Mouse (Mus musculus): Measurements from ENCODE around the gene Mtif2. TPM values are rescaled to one million over a fixed set of nuclear protein-coding genes. Genes with fewer than 3 reads are reported as not detected.

Gene Mtif2
- polyA plus RNA-seq, 1 experiment from 2014 or later = 32.8 TPM

DNA sequence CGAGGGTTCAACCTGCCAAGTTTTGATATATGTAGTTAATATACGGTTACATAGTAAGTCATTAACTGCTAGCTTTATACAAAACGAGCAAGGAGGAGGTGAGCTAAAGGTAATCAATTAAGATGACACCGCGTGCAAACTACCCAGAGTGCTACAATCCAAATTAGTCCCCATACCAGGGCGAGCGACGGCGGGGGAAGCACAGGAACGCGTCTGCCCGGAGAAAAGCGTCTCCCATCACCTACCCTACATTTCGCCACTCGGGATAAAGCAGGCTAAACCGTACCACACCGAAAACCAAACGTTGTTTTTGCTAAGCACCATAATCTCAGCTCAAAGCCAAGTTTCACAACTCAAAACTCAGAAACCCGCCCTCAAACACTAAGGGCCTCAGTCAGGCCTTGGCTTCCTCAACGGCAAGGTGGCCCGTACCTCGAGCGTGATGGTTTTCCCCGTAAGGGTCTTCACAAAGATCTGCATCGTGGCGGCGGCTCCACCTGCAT, 21.1 kb downstream of the Mtif2 start:
- H3K4me1 ChIP-seq (ENCODE audit: control insufficient read depth, insufficient read depth, low read length) = no peaks in the 10 kb centered on the region; the same call in 1 of the 2 replicates
- peak overlapping the region; percentile 25 for H3K27ac ChIP-seq (replicated peaks; ENCODE audit: low read depth, low read length)
- no peaks in the 10 kb centered on the region for H3K27me3 ChIP-seq (ENCODE audit: control insufficient read depth, insufficient read depth, low read length)
- no peaks in the 10 kb centered on the region for H3K9me3 ChIP-seq (replicated peaks; ENCODE audit: control insufficient read depth, low read length)
- peak overlapping the region; percentile 76 for H3K4me3 ChIP-seq (ENCODE audit: low read depth, low read length)
- under 1% methylated on average over 27 of the region's 27 CpGs for WGBS
- no peak for DNase-seq (ENCODE audit: low spot score)
- H3K9ac ChIP-seq (replicated peaks; ENCODE audit: low read length) = peak overlapping the region; percentile 91
- ATAC-seq (replicated peaks; ENCODE audit: insufficient number of reproducible peaks, low FRiP score, low TSS enrichment, low read depth) = no peak
- H3K36me3 ChIP-seq (replicated peaks; ENCODE audit: control insufficient read depth, insufficient read depth, low read depth, low read length) = peaks cover 9% of the 10 kb centered on the region; the same call in 1 of the 2 replicates
- H3K4me2 ChIP-seq (ENCODE audit: low read depth, low read length) = peak overlapping the region; percentile 58

DNA sequence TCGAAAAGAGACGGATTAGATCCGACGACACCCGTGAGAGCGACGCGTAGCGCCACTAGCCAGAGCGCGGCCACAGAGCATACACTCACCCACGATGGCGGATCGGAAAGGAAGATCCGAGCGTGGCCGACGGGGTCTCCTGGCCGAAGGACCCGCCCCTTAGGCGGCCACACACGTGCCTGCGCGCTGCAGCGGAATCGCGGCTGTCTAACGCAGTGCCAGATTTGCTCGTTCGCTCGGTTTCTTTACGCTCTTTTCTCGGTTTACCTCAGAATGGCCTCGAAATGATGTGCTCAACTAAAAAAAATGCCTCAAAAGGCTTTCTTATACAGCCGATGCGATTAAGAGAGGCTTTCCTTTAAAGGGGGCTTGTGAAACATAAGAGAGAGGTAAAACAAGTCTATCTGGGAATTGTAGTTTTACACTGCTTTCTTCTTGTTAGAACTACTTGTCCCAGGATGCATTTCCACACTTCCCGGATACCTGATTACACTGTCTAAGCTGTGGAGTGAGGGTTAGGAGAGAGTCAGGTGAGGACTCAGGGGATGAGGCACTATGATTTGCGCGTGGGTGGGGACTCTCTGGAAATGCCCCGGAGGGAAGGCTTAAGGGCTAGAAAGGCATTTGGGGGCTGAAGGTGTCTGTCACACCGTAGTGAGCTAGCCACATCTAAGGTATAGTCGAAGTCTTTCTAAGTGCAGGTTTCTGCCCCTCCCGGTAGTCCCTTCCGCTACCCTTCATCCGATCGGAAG, 21.7 kb downstream of the Mtif2 start, which contains the start of the genes Clhc1 and Rps27a:
Gene Clhc1, plus strand, starts transcription at position 199 of the 752 bp plus-strand sequence.
Gene Rps27a, minus strand, starts transcription at position 358 of the 752 bp plus-strand sequence.
- H3K4me2 ChIP-seq (ENCODE audit: low read depth, low read length) = peak within 1 kb of the TSS; percentile 58
- ATAC-seq (replicated peaks; ENCODE audit: insufficient number of reproducible peaks, low FRiP score, low TSS enrichment, low read depth) (peak; percentile 98), DNase-seq (ENCODE audit: low spot score) (peak; percentile 90)
- H3K9me3 ChIP-seq (replicated peaks; ENCODE audit: control insufficient read depth, low read length) = no peaks in the 10 kb centered on the region
- peak within 1 kb of the TSS; percentile 91 for H3K9ac ChIP-seq (replicated peaks; ENCODE audit: low read length)
- H3K4me1 ChIP-seq (ENCODE audit: control insufficient read depth, insufficient read depth, low read length) = no peaks in the 10 kb centered on the region; the same call in 1 of the 2 replicates
- H3K27me3 ChIP-seq (ENCODE audit: control insufficient read depth, insufficient read depth, low read length) = no peaks in the 10 kb centered on the region
- H3K27ac ChIP-seq (replicated peaks; ENCODE audit: low read depth, low read length) = peak within 1 kb of the TSS; percentile 25
- H3K4me3 ChIP-seq (ENCODE audit: low read depth, low read length) = peak within 1 kb of the TSS; percentile 76
- peaks cover 9% of the 10 kb centered on the region; the same call in 1 of the 2 replicates for H3K36me3 ChIP-seq (replicated peaks; ENCODE audit: control insufficient read depth, insufficient read depth, low read depth, low read length)
- under 1% methylated on average over 46 of the region's 46 CpGs for WGBS

DNA sequence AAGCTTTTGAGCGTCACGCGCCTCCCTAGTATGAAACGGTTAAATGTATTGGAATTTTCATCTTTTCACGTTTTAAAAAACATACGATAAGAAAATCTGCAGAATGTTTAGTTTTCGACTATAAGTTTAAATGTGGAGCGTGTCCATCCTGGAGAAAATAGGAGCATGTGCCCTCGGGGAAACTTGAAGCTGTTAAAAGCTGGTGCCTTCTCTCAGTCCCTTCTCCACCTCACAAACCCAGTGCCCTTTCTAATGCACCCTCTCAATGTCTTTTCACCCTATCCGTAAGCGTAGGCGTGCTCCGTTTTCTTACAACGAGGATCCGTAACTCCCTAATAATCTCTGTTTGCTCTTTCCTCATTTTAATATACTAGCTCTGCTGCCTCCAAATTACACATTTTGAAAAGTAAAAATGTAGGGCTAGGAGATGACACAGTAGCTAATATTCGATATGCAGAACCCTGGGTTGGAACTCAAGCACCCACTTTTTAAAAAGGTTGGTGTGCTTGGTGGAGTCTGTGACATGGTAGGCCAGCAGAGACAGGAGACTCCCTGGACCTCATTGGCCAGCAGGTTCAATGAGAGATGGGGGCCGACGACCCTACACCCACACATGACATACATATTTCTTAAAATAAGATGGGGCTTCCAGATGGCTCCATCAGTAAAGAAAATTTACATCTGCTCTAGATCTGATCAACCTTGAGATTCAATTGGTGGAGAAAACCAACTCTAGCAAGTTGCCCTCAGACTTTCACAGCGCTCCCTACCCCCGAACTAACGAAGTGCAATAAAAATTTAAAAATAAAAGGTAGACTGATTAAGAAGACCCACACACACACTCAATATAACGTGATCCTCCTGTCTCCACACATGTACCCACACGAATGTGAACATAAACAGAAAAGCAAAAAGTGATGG, 22.6 kb downstream of the Mtif2 start:
- Histone ChIP-seq H3K4me3 (ENCODE audit: low read depth, low read length) (peak overlapping the region; percentile 76), H3K27me3 (ENCODE audit: control insufficient read depth, insufficient read depth, low read length) (no peaks in the 10 kb centered on the region), H3K9me3 (replicated peaks; ENCODE audit: control insufficient read depth, low read length) (no peaks in the 10 kb centered on the region), H3K27ac (replicated peaks; ENCODE audit: low read depth, low read length) (no peak overlapping the region), H3K4me2 (ENCODE audit: low read depth, low read length) (peak overlapping the region; percentile 43), H3K9ac (replicated peaks; ENCODE audit: low read length) (peak overlapping the region; percentile 91), H3K4me1 (ENCODE audit: control insufficient read depth, insufficient read depth, low read length) (no peaks in the 10 kb centered on the region; the same call in 1 of the 2 replicates), H3K36me3 (replicated peaks; ENCODE audit: control insufficient read depth, insufficient read depth, low read depth, low read length) (peaks cover 9% of the 10 kb centered on the region; the same call in 1 of the 2 replicates)
- 27% methylated on average over 23 of the region's 23 CpGs for WGBS
- 0 out of 2 replicates have a peak, but pooled peaks have one; percentile 10 for ATAC-seq (replicated peaks; ENCODE audit: insufficient number of reproducible peaks, low FRiP score, low TSS enrichment, low read depth)
- DNase-seq (ENCODE audit: low spot score) = no peak

DNA sequence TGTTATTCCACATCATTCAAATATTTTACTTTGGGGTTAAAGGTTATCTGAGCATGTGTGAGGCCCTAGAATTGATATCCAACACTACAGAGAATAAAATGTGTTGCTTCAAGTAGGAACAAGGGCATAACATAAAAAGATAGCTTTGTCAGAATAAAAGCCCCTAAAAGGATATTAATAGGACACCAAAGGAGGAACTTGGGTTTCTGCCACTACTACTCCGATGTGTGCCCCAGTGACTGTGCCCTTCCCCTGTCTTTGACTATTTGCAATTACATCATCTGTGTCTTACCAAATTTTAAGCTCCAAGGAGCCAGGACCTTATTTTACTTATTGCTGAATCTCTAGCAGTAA, 23.2 kb downstream of the Mtif2 start:
- Histone ChIP-seq H3K27me3 (ENCODE audit: control insufficient read depth, insufficient read depth, low read length) (no peaks in the 10 kb centered on the region), H3K9ac (replicated peaks; ENCODE audit: low read length) (no peak overlapping the region), H3K27ac (replicated peaks; ENCODE audit: low read depth, low read length) (no peak overlapping the region), H3K9me3 (replicated peaks; ENCODE audit: control insufficient read depth, low read length) (no peaks in the 10 kb centered on the region), H3K4me2 (ENCODE audit: low read depth, low read length) (no peak overlapping the region), H3K36me3 (replicated peaks; ENCODE audit: control insufficient read depth, insufficient read depth, low read depth, low read length) (peaks cover 7% of the 10 kb centered on the region; the same call in 1 of the 2 replicates), H3K4me3 (ENCODE audit: low read depth, low read length) (no peak overlapping the region), H3K4me1 (ENCODE audit: control insufficient read depth, insufficient read depth, low read length) (no peaks in the 10 kb centered on the region; the same call in 1 of the 2 replicates)
- ATAC-seq (replicated peaks; ENCODE audit: insufficient number of reproducible peaks, low FRiP score, low TSS enrichment, low read depth) (no peak), DNase-seq (ENCODE audit: low spot score) (no peak)
- 87% methylated on average over 1 of the region's 1 CpGs for WGBS

DNA sequence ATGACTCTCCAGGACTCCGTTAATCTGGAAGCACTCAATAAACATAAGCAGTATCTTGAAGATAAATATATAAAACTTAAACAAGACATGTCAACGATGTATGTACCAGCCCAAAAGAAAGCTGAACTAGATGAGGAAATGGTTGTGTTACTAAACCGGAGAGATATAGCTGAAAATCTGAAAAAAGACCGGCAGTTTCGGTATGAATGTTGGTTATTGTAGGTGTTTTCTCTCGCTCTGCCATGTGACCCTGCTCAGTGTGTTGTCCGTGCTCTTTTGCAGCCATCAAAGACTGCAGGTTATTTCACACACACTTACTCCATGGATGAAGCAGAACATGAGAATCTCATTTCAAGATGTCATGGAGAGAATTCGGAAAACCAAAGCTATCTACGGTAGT, 34.2 kb downstream of the Mtif2 start:
- H3K27ac ChIP-seq (replicated peaks; ENCODE audit: low read depth, low read length) = no peak overlapping the region
- H3K4me2 ChIP-seq (ENCODE audit: low read depth, low read length) = no peak overlapping the region
- H3K4me3 ChIP-seq (ENCODE audit: low read depth, low read length) = no peak overlapping the region
- no peaks in the 10 kb centered on the region for H3K9me3 ChIP-seq (replicated peaks; ENCODE audit: control insufficient read depth, low read length)
- H3K27me3 ChIP-seq (ENCODE audit: control insufficient read depth, insufficient read depth, low read length) = no peaks in the 10 kb centered on the region
- WGBS = 89% methylated on average over 9 of the region's 9 CpGs
- H3K9ac ChIP-seq (replicated peaks; ENCODE audit: low read length) = no peak overlapping the region
- H3K4me1 ChIP-seq (ENCODE audit: control insufficient read depth, insufficient read depth, low read length) = no peaks in the 10 kb centered on the region
- no peak for DNase-seq (ENCODE audit: low spot score)
- ATAC-seq (replicated peaks; ENCODE audit: insufficient number of reproducible peaks, low FRiP score, low TSS enrichment, low read depth) = no peak
- no peaks in the 10 kb centered on the region for H3K36me3 ChIP-seq (replicated peaks; ENCODE audit: control insufficient read depth, insufficient read depth, low read depth, low read length)

DNA sequence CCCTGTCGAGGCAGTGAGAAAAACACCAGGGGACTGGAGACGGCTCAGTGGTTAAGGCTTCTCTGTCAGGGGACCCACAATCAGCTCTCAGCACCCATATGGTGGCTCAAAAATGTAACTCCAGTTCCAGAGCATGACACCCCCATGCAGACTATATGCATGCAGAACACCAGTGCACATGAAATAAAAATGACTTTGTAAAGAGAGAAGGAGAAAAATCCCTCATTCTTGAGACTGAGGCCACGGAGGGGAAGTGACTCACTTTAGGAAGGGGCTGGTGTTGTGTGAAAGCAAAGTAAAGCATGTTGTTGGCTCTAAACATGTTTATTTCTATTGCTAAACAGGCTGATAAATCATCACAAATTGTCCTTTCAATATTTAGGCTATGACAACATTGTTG, 34.8 kb downstream of the Mtif2 start:
- Histone ChIP-seq H3K4me2 (ENCODE audit: low read depth, low read length) (no peak overlapping the region), H3K4me3 (ENCODE audit: low read depth, low read length) (no peak overlapping the region), H3K4me1 (ENCODE audit: control insufficient read depth, insufficient read depth, low read length) (no peaks in the 10 kb centered on the region), H3K9ac (replicated peaks; ENCODE audit: low read length) (no peak overlapping the region), H3K36me3 (replicated peaks; ENCODE audit: control insufficient read depth, insufficient read depth, low read depth, low read length) (no peaks in the 10 kb centered on the region), H3K27ac (replicated peaks; ENCODE audit: low read depth, low read length) (no peak overlapping the region), H3K27me3 (ENCODE audit: control insufficient read depth, insufficient read depth, low read length) (no peaks in the 10 kb centered on the region), H3K9me3 (replicated peaks; ENCODE audit: control insufficient read depth, low read length) (no peaks in the 10 kb centered on the region)
- DNase-seq (ENCODE audit: low spot score) = no peak
- WGBS = 87% methylated on average over 3 of the region's 3 CpGs
- ATAC-seq (replicated peaks; ENCODE audit: insufficient number of reproducible peaks, low FRiP score, low TSS enrichment, low read depth) = no peak

DNA sequence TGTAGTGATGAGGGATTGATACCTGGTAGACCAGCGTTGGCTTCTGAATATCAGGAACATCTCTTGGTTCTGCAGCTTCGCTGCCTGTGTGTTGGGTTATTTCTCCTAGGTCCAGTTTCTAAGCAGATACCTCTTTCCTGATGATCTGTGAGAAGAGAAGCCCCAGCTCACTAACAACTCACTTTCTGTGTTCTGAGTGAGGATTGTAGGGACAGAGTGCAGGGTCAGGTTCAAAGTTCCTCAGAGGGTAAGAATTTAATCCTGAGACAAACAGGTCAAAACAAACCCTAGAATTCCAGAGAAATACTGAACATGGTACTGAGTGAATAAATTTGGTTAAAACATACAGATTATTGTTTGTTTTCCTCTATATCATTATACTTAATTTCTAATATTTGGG, 37.2 kb downstream of the Mtif2 start:
- Histone ChIP-seq H3K27me3 (ENCODE audit: control insufficient read depth, insufficient read depth, low read length) (no peaks in the 10 kb centered on the region), H3K4me3 (ENCODE audit: low read depth, low read length) (no peak overlapping the region), H3K4me2 (ENCODE audit: low read depth, low read length) (no peak overlapping the region), H3K4me1 (ENCODE audit: control insufficient read depth, insufficient read depth, low read length) (no peaks in the 10 kb centered on the region), H3K36me3 (replicated peaks; ENCODE audit: control insufficient read depth, insufficient read depth, low read depth, low read length) (no peaks in the 10 kb centered on the region), H3K27ac (replicated peaks; ENCODE audit: low read depth, low read length) (no peak overlapping the region), H3K9me3 (replicated peaks; ENCODE audit: control insufficient read depth, low read length) (no peaks in the 10 kb centered on the region), H3K9ac (replicated peaks; ENCODE audit: low read length) (no peak overlapping the region)
- DNase-seq (ENCODE audit: low spot score) = no peak
- 92% methylated on average over 2 of the region's 2 CpGs for WGBS
- ATAC-seq (replicated peaks; ENCODE audit: insufficient number of reproducible peaks, low FRiP score, low TSS enrichment, low read depth) = no peak

Measured in embryonic facial prominence, embryonic 11.5 days (tissue).